Mouse (Mus musculus) lung, postnatal 4 days (tissue): ENCODE data around the gene Ralgapa2.

Experiments
- DNase-seq, 2 experiments: peaks; one replicate each; pipeline ENCODE4 v3.0.0; 2021

The Ralgapa2 gene

DNA sequence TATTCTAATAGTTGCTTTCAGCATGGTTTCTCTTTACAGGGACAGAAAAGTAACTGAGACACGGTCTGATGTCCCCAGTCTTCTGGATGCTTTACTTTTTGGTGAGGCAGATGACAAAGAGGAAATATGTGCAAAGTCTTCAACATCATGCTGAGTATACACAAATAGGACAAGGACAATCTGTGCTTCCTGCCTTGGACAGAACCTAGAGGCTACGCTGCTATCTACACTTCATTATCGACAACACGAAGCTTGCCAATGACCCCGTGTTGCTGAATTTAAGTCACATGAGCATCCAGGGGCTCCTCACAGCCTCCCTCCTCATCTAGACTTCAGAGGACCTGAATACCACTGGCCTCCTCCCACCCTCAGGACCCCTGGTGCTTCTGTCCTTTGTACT, 161.9 kb downstream of the Ralgapa2 start:
- no peak for DNase-seq

DNA sequence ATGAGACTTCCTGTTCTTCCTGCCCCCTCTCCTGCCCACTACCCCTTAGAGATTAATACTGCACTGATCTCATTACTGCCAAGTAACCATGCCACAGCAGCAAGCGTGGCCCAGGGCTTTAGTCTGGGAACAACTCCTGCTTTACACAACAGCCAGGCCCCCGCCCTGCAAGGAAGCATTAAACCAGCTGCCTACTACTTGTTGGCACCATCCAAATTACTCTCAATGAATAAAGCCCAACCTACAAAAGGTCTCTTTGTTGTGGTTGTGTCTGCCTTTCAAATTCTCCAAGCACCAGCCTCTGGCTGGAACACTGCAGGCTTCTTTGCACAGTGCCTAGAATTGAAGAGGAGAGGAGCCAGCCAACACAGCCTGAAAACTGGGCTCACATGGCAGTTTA, 164.2 kb downstream of the Ralgapa2 start:
- no peak for DNase-seq

DNA sequence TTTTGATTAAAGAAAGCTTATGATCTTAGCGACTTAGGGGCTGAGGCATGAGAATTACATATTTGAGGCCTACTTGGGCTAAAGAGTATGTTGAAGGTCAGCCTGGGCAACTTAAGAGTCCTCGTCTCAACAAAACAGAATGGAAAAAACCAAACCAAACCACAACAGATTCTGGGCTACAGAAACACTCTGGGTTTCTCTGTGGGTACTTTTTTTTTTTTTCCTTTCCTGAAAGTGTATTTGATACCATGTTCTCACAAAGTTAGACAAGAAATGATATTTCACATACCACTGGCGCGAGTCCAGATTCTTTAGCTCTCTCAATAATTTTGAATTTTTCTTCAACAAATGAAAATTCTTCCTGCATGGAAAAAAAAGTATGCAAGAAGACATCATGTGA, 172.1 kb downstream of the Ralgapa2 start:
- DNase-seq, result no peak

DNA sequence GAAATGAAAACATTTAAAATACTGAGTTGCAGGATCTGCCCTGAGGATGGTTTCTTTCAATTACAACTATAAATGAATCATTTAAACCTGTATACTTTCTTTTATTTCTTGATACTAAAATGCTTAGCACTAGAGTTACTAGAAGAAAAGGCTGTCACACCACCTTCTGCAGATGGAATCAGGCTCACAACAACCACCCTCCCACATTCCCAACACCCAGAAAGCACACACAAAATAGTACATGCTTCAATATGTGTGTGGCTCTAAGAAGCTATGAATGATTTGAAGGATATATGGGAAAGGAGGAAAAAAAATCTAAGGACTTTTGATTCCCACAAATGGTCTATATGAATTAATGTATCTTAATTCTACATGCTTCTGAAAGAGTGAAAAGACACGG, 174.6 kb downstream of the Ralgapa2 start:
- DNase-seq, result no peak

DNA sequence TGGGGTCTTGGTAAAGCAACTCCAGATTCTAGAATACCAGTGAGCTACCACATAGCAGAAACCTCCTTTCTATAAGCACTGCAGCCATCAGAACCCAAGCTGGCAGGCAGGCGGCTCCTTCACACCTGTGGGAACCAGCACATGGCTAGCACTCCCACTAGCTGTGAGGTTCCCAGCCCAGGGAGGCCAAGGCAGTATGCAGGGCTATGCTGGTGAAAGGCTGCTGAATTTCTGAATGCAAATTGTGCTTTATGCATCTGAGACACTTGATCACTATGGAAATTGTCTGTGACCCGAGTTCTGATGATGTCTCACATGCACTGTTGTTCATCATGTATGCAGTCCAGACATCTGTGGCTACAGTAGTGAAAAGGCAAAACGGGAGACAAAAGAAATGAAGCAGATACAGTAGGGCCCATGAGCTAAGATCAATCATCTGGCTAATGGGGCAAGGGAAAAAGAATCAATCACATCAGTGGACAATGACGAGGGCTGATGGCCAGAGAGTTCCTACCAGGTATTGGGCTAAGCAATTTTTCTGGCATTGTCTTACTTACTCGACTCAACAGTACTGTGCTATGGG, 180.2 kb downstream of the Ralgapa2 start:
- DNase-seq, result no peak

DNA sequence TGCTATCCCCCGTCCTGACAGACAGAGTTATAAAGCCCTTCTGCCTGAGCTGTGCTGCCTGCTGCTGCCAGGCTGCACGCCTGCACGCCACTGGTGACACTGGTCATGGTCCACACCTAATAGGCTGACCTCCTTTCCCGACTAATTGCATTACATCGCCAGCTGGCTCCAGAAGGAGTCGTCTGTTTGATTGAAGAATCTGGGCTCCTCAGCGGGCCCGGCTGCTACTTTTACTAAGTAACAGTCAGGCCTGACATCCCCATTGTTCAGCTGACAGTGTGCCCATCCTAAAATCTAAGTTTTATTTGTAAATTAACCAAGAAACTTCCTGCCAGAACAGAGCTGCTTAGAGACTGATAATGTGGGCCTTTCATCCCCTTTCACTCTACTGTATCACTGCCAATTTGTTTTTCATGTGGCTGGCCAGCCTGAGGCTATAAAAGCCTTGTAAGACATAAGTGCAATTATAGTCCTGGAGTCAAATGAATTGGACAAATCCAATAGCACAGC, 181.3 kb downstream of the Ralgapa2 start:
- DNase-seq, result peak; percentile 37 to 80

DNA sequence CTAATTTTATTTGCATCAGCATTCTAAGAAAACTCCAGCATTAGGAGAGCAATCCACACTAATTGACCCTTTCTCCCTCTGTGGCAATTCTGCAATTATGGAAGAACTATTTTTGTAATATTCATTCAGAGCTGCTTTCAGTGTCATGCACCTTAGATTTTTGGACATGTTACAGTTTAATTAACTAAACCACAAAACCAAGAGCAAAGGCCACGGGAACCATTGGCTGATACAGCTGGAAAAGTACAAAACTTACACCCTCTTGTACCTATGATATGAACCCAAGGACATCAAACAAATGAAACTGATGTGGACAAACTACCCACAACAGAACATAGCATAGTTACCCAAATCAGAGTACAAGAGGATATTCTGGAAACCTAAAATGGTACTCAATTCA, 182.0 kb downstream of the Ralgapa2 start:
- no peak for DNase-seq

DNA sequence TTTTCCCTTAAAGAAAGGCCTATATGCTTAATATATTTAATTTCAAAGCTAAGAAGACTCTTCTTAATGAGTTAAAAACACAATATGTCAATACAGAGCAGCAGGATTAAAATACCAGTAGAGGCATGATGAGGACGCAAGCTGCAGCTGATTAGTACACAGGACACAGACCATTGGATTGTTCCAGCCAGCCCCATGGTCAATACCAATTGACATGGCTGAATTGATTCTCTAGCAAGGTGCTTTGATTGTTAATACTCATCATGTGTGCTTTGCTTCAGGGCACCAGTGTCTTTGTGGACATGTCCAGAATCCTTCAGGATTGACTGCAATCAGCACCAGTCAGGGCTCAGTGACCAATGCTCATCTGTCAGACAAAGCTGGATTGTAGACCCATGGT, 185.5 kb downstream of the Ralgapa2 start:
- no peak for DNase-seq

DNA sequence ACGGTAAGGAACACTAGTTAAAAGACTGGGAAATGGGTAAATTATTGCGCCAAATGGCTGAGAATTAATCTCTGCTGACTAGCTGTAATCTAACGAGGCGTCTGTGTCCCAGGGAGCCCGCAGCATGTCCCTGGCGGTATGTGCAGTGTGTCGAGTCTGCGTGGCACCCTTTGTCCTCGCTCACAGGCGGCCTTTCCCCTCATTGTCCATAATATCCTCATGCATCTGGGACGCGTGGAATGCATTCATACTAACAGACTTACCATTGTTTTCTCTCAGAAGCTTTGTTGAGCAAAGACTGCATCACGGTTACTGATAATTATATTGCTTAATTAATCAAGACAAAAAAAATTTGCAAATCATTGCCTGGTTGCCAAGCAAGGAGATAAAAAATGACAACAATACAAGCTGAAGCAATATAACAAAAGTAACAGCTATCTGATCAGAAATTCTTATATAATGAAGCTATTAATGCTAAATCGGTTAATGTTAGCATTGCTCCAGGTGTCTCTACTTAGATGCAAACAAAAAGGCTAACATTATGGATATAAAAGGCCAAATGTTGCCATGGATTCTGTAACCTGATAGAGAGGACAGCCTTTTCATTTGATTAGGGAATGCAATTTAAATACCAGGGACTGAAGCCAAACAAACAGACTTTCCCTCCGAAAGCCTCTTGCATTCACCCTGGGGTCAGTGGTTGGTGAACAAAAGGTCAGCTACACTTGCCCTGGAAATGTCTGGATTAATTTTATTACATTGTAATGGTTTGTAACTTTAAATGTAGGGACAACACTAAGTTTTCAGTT, 187.0 kb downstream of the Ralgapa2 start:
- no peak for DNase-seq

DNA sequence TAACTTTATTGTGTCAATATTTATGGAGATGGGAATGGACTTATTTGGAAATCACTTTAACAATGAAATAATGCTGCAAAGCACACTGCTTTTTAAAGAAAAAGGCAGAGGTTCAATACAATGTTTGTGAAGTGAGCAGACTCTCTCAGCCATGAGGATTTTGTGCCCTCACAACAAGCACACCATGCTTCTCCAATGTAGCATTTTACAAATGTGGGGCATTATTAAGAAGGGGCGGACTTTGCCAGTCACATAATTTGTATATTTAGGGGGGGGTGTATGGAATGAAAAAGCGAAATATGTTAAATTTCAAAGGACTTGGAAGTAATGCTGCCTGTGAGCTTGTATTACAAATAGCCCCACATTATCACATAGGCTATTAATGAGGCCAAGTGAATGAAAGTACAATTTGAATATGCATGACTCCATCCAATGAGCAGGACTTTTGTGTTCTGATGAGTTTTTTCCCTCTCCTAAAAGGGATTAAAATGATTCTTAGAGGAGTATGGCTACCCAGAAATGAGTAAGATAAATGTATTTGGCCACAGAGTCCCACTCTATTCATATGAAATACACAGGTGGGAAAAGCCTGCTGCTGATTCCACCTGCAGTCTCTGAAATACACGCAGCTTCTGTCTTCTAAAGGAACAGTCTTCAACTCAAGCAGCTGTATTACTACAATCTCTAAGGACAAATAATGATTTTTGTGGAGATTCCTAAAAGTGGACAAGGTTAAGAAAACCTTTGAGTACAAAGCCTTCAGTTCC, 187.8 kb downstream of the Ralgapa2 start:
- no peak for DNase-seq

DNA sequence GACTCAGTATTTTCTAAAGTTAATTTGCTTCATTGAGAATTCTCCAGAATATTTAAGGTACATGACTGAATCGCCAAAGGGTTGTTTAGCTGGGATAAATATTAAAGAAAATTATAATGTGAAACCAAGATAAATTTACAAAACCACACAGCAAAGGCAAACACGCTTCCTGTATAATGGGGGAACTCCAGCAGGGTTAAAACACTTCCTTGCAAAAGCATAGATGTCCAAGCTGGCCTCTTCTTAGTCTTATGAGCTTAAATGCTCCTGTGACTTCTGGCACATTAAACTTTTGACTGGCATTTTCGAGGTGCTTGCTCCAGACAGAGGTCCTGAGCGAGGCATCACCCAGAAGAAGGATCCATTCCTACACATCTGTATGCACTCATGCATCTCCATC, 188.6 kb downstream of the Ralgapa2 start:
- DNase-seq, result no peak

DNA sequence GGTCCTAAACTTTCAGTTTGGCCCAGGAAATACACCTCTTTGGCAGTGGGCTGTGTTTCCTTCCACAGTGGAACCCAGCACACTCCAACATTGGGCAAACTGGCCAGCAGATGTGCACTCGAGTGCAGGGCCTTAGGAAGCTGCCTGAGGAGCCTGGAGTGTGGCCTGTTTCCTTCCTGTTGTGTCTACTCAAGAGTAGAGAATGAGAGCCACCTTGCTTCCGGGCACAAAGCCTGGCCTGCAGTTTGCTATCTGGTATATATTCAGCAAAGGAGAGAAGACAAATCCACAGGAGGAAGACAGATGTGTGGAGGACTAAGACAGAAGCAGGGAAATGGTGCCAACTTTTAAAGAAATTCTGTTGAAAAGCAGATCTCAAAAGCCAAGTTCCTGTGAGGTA, 189.4 kb downstream of the Ralgapa2 start:
- no peak for DNase-seq

DNA sequence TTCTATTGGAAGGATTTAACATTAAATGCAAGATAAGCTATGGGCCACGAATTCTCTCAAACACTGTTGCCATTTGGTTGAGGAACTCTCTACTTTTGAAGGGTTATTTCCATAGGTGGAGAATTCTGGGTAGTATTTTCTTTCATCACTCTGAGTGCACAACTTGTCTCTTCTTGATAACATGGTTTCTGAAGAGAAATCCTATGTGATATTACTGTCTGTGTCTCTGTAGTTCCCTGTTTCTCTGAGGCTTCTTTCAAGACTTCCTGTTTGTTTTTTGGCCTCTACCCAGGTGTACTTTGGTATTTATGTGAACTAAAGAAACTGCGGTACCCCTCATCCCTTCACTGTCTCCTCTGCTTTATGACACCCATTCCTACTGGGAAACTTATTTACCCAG, 190.1 kb downstream of the Ralgapa2 start:
- no peak for DNase-seq

DNA sequence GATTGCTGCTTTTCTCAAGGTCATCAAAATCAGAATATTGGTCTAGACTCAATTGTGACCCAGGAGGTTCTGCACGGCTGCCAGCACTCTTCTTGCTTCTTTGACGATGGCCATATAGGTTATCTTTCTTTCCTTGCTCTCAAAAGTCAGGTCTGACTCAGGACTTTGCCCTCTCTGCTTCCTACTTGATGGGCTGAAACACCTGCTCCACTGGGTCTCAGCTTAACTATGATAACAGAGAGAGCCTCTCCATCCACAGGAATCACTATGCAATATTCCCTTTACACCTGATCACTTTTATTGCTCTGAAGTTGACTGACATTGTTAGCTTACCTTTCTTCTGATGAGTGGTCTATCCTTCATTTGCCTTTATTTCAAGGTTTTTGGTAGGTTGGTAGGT, 191.5 kb downstream of the Ralgapa2 start:
- DNase-seq, result no peak

DNA sequence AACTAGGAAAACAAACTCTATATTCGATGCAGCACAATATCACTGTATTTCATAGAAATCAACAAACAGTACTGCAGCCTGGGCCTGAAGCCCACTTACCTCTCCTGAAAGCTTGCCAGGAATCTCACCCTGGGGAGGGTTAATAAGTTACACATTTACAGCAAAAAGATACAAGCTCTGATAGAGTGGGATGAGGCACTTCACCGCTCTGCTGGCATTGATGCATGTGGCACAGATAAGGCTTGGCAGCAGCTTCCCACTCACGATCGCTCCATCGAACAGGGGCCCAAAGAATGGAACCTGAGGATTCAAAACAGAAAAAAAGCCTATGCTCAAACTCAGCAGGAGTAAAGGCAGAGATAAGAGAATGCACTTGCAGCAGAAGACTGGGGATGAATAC, 197.4 kb downstream of the Ralgapa2 start:
- DNase-seq, result no peak

DNA sequence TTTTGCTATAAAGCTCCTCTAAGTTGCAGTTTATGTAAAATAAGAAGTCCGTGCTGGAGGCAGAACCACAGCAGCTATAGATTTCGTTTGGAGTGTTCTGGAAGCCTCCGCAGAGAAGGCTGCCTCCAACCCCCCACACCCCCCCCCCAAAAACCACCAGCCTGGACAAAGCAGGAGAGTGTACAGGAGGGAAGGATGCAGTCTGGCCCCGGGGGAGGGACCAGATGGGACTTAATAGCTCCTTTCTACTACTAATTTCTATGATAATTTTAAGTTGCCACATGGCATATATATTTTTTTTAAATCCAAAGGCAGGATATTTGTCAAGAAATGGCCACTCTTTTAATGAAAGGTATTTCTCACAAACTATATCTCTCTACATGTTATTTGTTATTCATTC, 198.3 kb downstream of the Ralgapa2 start:
- DNase-seq, result no peak

DNA sequence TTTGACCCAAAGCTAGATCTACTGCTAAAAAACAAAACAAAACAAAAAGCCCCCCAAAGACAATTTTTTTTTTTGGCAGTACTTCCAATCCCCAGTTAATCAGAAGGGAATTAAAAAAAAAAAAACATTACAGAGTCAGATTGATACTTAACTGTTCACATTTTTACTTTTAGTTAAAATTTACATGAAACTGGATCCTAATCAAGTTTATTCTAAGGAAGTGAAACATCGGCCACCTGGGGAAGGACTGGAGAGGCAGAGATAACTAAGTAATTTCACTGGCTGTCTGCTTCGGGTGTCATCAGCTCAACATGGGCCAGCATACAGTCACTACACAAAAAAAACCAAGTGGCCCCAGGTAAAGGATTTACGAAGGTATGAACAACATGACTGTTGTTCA, 201.4 kb downstream of the Ralgapa2 start:
- no peak for DNase-seq

DNA sequence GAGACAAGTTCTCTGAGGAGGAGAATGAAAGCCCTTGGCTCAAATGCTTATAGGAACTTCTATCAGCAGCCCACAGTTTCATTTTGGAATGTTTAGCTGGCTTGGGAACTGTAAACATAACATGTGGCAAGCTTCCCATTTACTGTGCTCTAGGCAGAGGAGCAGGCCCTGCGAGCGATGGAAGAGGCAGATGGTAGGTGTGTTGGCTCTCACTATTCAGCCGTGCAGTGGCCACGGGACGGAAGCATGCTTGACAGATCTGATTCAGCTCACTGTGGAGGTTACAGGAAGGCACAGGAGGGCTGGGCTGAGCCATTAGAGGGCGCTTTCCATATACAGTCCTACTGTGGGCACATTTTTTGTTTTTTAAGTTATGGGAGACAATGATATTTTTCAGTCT, 201.9 kb downstream of the Ralgapa2 start:
- DNase-seq, result peak; percentile 25 to 69

DNA sequence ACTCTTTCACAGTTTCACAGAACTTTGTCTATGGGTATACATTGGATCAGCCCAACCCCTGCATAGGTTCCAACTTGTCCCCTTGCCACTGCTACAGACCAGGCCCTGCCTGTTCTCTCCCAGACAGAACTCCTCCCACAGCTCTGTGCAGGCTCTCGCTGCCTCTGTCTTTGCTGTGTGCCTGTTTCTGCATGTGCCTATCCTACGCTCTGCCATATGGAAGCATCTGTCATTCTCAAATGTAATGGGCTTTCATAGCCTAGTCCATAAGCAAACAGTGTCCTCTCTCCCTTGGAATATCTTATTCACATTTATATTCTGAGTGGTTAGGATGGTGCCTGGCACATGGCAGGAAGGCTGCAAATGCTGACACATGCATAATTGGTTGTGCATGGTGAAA, 202.7 kb downstream of the Ralgapa2 start:
- no peak for DNase-seq

DNA sequence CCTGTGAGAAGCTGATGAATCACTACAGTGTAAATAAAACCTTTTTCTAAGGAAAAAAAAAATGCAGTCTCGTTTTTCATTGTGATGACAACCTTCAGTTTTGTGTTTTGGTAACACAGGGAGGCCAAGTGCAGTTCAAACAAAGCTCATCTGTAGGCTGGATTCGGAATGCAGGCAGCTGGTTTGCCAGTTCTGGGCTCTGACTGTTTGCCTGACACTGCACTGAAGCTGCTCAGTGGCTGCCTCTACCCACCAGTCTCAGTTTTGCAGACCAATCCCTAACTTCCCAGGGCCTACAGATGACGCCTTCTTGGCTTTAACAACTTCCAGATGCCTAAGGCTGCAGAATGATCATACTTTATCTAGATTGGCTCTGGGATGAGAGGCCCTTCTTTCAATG, 205.1 kb downstream of the Ralgapa2 start:
- DNase-seq, result no peak

DNA sequence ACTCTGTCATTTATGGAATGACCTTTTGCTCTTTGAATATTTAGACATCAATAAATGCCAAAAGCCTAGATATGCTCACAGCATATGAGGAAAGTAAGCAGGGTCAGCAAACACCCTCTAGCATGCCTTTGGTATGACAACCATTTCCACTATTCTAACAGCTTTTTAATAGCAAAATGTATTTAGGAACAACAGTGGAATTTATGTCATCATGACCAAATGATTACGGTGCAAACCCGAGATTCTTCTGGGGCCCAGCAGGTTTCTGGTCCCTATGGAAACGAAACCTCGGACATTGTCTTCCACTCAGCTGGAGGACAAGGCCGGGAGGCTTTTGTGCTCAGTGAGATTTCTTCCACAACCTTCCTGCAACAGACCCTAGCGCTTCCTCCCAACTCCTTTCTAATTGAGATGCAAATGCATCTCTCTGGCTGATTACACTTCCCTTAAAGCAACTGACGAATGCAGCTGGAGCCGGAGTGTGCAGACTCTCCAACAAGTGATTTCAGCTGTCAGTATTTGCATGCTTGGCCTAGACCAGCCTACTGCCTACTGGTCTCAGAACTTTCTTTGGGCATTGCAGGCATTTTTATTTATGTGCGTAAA, 209.9 kb downstream of the Ralgapa2 start:
- no peak for DNase-seq

DNA sequence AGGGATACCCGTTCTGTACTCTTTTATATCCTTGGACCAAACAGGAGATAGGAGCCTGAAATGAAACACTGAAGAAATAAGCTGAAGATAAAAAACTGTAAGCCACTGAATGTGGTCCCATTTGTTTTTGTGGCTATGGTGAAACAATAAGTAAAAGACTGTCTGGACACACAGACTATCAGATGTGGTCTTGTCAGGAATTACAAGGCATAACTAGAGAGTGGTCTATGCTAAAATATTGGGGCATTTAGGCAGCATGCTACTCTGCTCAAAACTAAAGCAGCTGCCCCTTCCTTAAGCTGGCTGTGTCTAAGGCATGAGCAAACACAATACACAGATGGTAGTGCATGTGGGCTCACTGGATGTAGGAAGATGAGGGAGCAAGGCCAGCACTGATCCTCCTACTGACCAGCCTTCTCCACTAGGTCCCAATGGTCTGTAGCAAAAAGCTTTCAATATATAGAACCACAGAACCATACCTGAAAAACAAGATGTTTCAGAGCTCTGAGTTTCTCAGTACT, 211.6 kb downstream of the Ralgapa2 start:
- DNase-seq, result no peak

DNA sequence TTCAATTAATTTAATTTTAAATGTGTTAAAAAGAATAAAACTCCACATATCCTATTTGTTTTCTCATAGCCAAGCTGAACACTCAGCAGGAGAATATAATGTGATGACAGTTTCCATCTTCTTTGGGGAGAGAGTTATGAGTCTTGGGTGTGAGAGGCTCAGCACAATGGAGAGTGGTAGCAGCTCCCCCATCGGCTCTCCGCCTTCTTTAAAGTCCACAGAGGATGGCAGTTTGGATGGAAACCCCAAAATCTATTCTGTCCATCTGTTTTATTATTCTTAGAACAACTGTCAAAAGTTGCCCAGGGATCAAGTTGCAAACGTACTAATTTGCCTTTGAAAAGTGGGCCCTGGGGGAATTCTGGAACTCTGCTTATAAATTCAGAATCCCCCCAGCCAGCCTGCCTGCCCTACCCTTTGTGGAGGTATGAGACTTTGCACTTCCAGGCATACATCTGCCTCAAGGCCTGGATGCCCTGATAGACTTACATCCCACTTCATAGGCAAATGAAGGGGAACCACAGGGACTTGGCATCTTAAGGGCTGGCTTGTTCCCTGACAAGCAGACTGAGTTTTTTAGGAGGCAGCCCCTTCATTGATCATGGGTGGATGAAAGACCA, 212.2 kb downstream of the Ralgapa2 start:
- DNase-seq, result no peak
